Mouse (Mus musculus) adrenal gland, adult 2 months (tissue): ENCODE results near the gene H2-K1. TPM values are rescaled to one million over a fixed set of nuclear protein-coding genes. Genes with fewer than 3 reads are reported as not detected.

ENCODE experiments used
- DNase-seq: peaks from one replicate; pipeline ENCODE4 v3.0.0; 2021
- polyA plus RNA-seq: library from polyadenylated mRNA; depleted of rRNA; stranded (reverse); fragments of >200 nt; gene quantifications from 2 replicates; pipeline ENCODE4 v1.2.3, GENCODE M21; 2012
- total RNA-seq, 2 experiments: library from RNA; stranded (reverse); gene quantifications; 2 replicates each; pipeline ENCODE4 v1.2.3; 2021

The H2-K1 gene
- total and polyA plus RNA-seq, 3 experiments: 577 to 2,844 (median 669) TPM

DNA sequence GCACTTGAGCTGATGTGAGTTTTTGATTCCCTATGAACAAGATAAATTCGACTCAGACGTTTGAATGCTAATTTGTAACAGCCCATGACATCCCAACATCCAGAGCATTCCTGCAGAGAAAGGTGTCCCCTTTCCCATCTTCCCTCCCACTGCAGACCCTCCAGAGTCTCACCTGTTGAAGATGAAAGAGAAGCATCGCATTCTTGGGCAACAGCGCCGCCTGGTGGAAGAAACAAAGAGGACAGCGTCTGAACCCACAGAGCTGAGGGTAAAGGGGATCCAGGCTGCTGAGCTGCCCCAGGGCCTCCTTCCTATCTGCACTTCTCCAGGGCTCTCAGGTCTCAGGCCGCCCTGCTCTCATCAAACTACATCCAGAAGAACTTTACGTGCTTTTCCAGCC is 18.0 kb downstream of the H2-K1 start:
- DNase-seq: peak; percentile 57

- DNase-seq: peak; percentile 92
Observed at GRCm38 (mm10) chr17:33981192-33981909, 18.8 kb downstream of the H2-K1 start.

DNA sequence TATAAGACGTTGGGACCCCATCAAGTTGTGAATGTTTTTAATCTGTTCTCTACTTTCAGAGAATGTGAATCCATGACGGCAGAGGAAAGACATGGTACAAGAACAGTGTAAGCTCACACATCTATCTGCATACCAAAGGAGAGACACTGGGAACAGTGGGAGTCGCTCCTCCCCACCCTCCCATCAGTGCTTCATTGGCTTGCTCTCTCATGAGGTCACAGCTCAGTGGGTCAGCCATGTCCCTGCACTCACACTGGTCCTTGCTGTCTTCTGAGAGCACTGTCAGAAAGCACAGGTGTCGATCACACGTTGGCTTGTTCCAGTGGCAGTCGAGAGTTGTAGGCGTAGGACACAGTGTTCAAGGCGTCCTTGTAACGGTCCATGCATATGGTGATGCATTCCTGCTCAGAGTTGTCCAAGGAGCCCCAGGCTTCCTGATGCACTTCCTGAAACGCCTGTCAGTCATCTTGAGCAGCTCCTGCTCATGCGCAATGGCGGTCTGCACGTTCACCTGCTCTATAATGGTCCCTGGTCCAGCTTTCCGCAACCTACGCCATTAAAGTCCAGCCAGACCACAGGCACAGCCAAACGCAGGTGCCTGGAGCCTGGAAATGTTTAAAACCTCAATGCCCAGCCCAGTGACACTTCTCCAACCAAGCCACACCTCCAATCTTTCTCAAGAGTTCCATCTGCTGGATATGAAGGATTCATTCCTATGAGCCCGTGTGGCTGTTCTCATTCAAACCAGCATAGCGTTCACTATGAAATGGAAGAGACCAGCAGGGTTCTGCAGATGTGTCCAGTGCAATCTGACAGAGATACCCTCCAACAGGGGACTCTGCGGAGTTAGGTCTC is 19.7 kb downstream of the H2-K1 start:
- DNase-seq: no peak

GRCm38 (mm10) chr17:33979512-33980050 is 20.6 kb downstream of the H2-K1 start:
- no peak for DNase-seq

DNA sequence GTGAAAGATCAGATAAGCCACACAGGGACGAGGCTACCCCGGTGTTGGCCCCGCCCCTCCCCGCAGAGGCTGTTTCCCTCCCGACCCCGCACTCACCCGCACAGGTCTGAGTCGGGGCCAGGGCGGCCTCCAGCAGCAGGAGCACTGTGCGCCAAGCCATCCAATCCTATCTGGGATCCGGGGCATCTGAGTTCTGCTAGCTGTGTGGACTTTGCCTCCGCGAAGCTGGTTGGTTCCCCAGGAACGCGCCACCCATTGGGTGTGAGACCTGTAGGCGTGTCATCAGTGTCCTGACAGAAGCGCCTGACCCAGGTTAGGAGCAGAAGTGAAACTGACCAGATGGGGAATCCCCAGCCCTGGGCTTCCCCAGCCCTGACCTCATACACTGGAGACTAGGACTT is 21.5 kb downstream of the H2-K1 start:
- peak; percentile 91 for DNase-seq

- DNase-seq: no peak
Observed at GRCm38 (mm10) chr17:33977861-33978557, 22.1 kb downstream of the H2-K1 start.

DNA sequence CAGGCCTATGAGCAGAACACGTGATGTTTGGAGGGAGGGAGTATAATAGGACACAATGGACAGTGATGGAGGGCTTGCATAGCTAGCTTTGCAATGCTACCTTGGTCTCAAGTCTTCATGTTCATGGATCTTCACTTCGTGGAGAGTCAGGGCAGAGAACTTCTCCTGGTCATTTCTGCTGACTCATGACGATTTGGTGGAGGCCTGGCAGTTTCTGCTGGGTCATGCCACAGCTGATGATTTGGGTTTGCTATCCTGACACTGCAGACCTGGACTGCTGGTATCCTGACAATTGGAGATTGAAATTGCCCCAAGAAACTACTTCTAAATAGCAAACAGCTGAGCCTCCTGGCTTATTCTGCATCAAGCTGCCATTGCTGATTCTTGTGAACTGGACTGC is 26.6 kb downstream of the H2-K1 start:
- DNase-seq: no peak

DNA sequence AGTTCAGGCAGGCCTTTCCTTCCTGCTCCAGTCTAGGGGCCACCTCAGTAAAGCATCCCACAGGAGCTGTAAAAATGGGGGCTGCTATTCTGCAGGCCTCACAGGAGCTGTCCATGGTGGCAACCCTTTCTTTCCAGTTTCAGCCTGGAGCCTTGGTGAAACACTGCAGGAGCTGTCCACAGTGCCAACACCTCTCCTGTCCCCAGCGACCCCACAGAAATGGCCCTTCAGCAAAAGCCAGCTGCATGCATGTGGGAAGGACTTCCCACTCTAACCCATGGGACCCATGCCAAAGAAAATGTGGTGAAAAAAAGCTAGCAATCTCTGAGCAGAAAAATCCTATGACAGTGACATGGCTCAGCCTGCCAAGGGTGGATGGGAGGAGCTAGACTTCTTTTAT is 27.5 kb downstream of the H2-K1 start:
- DNase-seq: no peak

DNA sequence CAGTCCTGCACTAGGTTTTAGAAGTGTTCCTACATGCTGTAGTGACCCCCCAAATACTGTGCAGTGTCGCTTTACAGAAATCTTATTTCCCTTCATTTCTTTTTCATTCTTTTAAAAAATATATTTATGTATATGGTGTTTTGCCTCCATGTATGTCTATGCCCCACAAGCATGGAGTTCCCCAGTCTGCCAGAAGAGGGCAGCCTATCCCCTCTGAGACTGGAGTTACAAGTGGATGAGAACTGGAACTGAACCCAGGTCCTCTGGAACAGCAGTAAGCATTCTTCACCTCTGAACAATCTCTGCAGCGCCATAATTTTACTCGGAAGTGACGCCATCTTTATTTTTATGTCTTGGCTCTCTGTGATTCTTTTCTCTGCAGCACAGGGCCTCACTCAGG is 30.8 kb downstream of the H2-K1 start:
- no peak for DNase-seq

GRCm38 (mm10) chr17:33968927-33969326 is 31.2 kb downstream of the H2-K1 start:
- no peak for DNase-seq

DNA sequence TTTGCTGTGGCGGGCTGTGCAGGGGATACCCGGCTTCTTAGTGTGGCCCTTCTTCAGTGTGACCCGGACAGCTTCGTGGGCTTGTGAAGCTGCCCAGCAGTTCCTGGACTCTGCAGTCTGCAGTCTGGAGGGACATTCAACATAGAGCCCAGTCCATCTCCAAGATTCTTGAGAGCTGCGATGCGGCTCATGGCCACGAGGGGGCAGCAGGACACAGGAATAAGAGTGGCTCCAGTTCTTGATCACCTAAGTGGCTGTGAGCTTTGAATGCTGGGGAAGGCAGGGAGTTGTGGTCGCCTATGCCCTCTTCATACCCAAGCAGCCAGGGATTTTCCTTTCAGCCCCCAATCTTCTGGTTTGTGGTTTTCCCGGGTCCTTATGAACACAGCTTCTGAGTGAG is 31.7 kb downstream of the H2-K1 start:
- peak; percentile 80 for DNase-seq

- peak; percentile 73 for DNase-seq
Observed at GRCm38 (mm10) chr17:33965846-33966550, 34.1 kb downstream of the H2-K1 start.

DNA sequence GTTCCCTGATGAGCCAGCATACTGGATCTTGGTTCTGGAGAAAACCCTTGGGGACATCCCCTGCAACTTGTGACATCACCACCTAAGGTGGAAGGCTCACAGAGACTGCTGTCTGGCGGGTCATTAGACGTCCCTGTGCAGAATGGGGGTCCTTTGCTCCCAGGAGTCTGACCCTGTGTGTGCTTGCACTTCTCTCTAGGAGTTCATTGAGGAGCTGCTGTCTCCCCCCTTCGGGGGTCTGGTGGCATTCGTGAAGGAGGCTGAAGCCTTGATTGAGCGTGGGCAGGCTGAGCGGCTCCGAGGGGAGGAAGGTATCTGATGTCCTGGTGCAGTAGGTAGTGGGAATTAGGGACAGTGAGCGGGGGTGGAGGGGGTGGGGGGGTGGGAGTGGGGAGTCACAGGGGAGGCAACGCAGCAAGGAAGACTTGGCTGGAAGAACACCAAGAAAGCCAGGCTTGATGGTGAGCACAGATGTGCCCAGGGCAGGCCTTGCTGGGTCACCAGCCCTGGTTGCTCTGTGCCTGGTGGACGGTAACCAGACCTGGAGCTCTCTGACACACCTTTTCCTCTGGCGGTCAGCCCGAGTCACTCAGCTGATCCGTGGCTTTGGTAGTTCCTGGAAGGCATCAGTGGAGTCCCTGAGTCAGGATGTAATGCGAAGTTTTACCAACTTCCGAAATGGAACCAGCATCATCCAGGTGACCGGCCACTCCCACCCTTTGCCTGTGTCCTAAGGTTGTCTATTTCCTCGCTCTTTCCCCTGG is 34.9 kb downstream of the H2-K1 start:
- no peak for DNase-seq

DNA sequence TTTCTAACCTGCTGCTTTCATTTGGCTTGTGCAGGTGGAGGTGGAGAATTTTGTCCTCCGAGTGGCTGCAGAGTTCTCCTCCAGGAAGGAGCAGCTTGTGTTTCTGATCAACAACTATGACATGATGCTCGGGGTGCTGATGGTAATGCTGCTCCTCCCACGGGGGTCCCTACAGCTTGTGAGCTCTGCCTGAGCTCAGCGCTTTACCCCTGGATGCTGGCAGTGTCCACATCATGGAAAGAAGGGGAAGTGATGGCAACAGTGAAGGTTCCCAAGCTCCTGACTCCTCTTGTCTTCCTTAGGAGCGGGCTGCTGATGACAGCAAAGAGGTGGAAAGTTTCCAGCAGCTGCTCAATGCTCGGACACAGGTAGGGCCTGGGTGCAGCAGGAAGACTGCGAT is 37.3 kb downstream of the H2-K1 start:
- DNase-seq: no peak

GRCm38 (mm10) chr17:33959948-33960347 is 40.2 kb downstream of the H2-K1 start:
- no peak for DNase-seq

DNA sequence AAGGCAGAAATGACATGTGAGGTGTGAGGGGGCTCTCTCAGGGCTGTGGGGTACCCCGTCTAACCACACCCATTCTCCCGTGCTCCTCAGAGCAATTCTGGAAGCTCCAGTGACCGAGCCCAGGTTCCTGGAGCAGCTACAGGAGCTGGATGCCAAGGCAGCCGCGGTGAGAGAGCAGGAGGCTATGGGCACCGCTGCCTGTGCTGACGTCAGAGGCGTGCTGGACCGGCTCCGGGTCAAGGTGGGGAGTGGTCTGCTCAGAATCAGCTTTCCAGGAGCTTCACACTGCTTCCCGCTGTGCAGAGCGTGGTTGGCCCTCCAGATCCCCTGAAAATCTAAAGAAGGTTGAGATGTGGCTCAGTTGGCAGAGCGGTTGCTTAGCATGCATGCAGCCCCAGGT is 41.0 kb downstream of the H2-K1 start:
- DNase-seq: no peak

GRCm38 (mm10) chr17:33958451-33958850 is 41.7 kb downstream of the H2-K1 start:
- DNase-seq: no peak

DNA sequence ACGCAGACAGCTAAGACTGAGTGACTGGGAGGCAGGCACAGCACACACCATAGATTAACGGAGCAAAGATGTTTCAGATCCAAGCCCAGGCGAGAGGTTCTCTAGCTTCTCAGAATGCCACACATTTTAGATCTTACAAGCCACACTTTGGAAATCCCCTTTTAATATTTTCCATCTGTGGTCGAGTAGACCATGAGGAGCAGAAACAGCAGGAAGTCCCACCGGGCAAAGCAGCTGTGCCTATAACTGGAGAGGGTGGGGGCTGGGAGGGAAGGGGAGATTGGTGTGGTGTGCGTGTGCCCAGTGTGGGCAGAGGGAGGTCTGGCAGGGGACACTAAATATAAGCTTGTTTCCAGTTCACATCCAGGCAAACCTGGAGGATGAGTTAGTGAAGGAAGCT is 42.7 kb downstream of the H2-K1 start:
- DNase-seq: no peak

GRCm38 (mm10) chr17:33956336-33956735 is 43.8 kb downstream of the H2-K1 start:
- DNase-seq: no peak

DNA sequence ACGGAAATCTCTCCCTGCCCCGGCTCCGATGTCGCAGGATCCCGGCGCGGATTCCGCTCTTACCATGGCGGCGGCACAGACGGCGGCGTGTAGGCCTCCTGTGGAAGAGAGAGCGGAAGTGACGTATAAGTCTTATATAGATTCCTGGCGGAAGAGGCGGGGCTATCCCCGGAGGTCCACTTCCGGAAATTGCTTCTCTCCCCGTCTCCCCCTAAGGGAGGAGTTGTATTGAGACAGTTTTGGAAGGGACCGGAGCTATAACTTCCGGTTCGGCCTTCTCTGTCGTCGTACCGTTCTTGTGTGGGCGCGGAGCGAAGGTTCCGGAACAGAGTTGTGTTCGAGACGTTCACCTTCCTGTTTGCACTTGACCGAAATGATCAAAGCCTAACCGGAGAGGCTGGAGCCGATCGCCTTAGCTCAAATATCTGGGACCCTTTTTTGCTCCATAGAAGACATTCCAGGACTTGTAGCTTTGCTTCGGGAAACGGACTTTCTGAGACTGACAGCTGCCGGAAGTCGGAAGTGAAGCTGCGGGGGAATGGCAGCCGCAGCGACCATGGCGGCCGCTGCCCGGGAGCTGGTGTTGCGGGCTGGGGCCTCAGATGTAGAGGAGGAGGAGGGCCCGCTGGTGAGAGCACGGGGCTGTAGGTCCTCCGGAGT is 44.5 kb downstream of the H2-K1 start, which contains the start of the genes Vps52 and Rps18:
Vps52 (plus strand) TSS at position 258 of the 660 bp plus-strand sequence.
Rps18 (minus strand) TSS at position 447 of the 660 bp plus-strand sequence.
- DNase-seq: peak; percentile 95
